Mouse (Mus musculus): ENCODE results near the gene Zfp931.
"Not testable (repeated sequence)": the region's sequence is repeated elsewhere in the genome, so short reads cannot be mapped to it uniquely, and the experiment has no call there.

Zfp931 gene

DNA sequence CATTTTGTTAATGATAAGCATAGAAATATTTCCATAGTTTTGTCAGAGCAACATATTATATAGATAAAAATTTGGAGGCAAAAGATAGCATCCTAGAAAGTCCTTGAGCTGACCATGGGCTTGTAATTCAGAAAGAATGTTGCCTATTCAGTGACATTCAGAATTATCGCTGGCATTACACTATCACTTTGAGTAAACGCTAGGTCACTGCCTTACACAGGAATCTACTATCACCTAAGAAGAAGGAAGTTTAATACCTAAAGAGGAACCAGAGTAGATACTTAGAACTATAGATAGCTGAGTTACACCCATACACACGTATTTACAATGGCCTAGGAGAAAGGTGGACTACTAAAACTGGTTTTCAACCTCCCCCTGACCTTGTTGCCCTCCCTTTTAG is 58.8 kb downstream of the Zfp931 start:
- in situ Hi-C loops (cut with MboI; ENCODE audit: unreplicated experiment in 2 of 2), result not testable (repeated sequence)

Data from v-Abl transformed pro-B cells (cell line).